Mouse (Mus musculus) megakaryocyte, embryonic 14.5 days (primary cell): Measurements from ENCODE around the gene Fcgrt. TPM values are rescaled to one million over a fixed set of nuclear protein-coding genes. Genes with fewer than 3 reads are reported as not detected.
"Not testable (repeated sequence)": the region's sequence is repeated elsewhere in the genome, so short reads cannot be mapped to it uniquely, and the experiment has no call there.

Source experiments
- H3K27me3 ChIP-seq: replicated peaks from 2 replicates; pipeline ENCODE3; 2012; ENCODE audit warnings: inconsistent platforms
- H3K36me3 ChIP-seq: replicated peaks from 2 replicates; pipeline ENCODE3; 2012; ENCODE audit warnings: low read length, inconsistent platforms, mixed read lengths
- H3K4me1 ChIP-seq: 2 replicates; pipeline ENCODE4 v1.6.1; 2012; ENCODE audit warnings: inconsistent platforms
- H3K4me3 ChIP-seq: replicated peaks from 2 replicates; pipeline ENCODE3; 2012; ENCODE audit warnings: moderate library complexity, mild to moderate bottlenecking, inconsistent platforms
- H3K9me3 ChIP-seq: 2 replicates; pipeline ENCODE4 v1.6.1; 2012; ENCODE audit warnings: inconsistent platforms
- FLI1 ChIP-seq: IDR thresholded peaks from 2 replicates; pipeline ENCODE4 v1.6.1; 2012; ENCODE audit warnings: low read length, inconsistent platforms, mixed read lengths
- GATA1 ChIP-seq: IDR thresholded peaks from 3 replicates; pipeline ENCODE4 v1.6.1; 2012; ENCODE audit warnings: mixed read lengths, low read length, inconsistent platforms, borderline replicate concordance
- polyA plus RNA-seq: library from polyadenylated mRNA; stranded (reverse); fragments of >175 nt; gene quantifications from 2 replicates; pipeline ENCODE4 v1.2.3, GENCODE M21; 2012; ENCODE audit warnings: low replicate concordance; ENCODE audit not compliant: insufficient read depth

The Fcgrt gene
- polyA plus RNA-seq, 1 experiment: 70.0 TPM

DNA sequence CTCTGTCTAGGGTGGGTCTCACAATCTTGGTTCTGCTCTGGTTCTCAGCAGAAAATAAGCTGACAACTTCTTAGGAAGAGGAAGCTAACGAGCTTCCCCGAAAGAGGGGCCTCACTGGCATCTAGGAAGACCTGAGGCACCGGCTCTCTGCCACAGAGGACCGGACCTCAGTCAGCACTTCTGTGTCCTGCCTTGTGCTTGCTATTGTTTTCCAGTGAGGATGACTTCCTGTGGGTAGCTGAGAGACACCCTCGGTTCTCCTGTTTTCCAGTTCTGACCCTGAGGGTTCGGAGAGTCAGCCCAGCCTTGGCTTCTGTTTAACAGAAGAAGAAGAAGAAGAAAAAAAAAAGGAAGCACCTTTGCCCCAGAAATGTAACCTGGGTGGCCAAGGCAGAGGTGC, 6.2 kb downstream of the Fcgrt start:
- Histone ChIP-seq H3K4me1 (peaks cover 53% of the 10 kb centered on the region), H3K9me3 (no peaks in the 10 kb centered on the region), H3K4me3 (peak overlapping the region; percentile 54), H3K36me3 (no peaks in the 10 kb centered on the region), H3K27me3 (peaks cover 45% of the 10 kb centered on the region)
- TF ChIP-seq GATA1 (no peak), FLI1 (no peak)

DNA sequence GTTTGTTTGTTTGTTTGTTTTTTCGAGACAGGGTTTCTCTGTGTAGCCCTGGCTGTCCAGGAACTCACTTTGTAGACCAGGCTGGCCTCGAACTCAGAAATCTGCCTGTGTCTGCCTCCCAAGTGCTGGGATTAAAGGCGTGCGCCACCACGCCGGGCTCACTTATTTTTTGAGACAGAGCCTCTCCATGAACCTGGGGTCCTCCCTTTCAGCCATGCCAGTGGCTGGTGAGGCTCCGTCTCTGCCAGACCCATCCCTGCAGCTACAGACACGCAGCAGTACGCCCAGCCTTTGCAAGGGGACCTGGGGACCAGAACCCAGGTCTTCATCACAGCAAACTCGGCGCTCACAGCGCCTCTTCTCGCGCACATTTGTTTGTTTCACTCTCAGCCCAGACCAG, 7.7 kb downstream of the Fcgrt start:
- peaks cover 64% of the 10 kb centered on the region for H3K4me1 ChIP-seq
- peaks cover 46% of the 10 kb centered on the region for H3K27me3 ChIP-seq
- not testable (repeated sequence) for H3K36me3 ChIP-seq, H3K4me3 ChIP-seq, H3K9me3 ChIP-seq

- Histone ChIP-seq H3K36me3 (no peaks in the 10 kb centered on the region), H3K4me1 (peaks cover 70% of the 10 kb centered on the region), H3K9me3 (no peaks in the 10 kb centered on the region), H3K27me3 (peaks cover 48% of the 10 kb centered on the region), H3K4me3 (no peak overlapping the region)
- TF ChIP-seq FLI1 (no peak), GATA1 (no peak)
Observed at GRCm38 (mm10) chr7:45095367-45095766, 8.3 kb downstream of the Fcgrt start.

DNA sequence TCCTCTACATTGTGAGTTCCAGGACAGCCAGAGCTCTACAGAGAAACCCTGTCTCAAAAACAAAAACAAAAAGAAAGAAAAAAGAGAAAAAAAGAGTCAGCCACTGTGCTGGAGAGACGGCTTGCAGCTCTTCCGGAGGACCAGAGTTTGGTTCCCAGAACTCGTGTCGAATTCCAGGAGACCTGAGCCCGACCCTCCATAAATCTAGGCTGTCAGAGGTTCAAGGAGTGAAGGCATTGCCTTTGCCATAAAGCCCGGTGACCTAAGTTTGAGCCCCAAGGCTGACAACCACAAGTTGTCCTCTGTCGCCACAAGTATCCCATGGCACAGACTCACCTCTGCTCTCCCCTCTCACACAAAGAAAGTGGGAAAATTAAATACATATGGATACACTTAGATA, 9.5 kb downstream of the Fcgrt start:
- peaks cover 44% of the 10 kb centered on the region for H3K27me3 ChIP-seq
- no peaks in the 10 kb centered on the region for H3K36me3 ChIP-seq
- H3K4me3 ChIP-seq: no peak overlapping the region
- no peaks in the 10 kb centered on the region for H3K9me3 ChIP-seq
- TF ChIP-seq GATA1: no peak
- no peak for TF ChIP-seq FLI1
- peaks cover 73% of the 10 kb centered on the region for H3K4me1 ChIP-seq

DNA sequence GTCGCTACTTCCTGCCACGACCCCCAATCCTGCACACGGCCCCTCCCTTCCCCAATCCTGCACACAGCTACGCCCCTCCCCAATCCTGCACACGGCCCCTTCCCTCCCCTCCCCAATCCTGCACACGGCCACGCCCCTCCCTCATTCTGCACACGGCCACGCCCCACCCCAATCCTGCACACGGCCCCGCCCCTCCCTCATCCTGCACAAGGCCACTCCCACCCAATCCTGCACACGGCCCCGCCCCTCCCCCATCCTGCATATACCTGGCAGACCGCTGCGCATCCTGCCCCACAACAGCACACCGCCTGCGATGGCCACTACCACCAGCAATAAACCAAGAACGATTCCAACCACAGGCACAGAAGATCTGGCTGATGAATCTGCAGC, 10.1 kb downstream of the Fcgrt start:
- peaks cover 67% of the 10 kb centered on the region for H3K4me1 ChIP-seq
- H3K9me3 ChIP-seq: no peaks in the 10 kb centered on the region
- H3K27me3 ChIP-seq: peaks cover 45% of the 10 kb centered on the region
- H3K36me3 ChIP-seq: no peaks in the 10 kb centered on the region
- TF ChIP-seq GATA1 (no peak), FLI1 (no peak)
- H3K4me3 ChIP-seq: no peak overlapping the region

- TF ChIP-seq FLI1 (no peak), GATA1 (no peak)
- Histone ChIP-seq H3K4me3 (no peak overlapping the region), H3K36me3 (no peaks in the 10 kb centered on the region), H3K4me1 (peaks cover 62% of the 10 kb centered on the region), H3K27me3 (peaks cover 50% of the 10 kb centered on the region), H3K9me3 (no peaks in the 10 kb centered on the region)
Observed at GRCm38 (mm10) chr7:45092828-45093515, 10.7 kb downstream of the Fcgrt start.

DNA sequence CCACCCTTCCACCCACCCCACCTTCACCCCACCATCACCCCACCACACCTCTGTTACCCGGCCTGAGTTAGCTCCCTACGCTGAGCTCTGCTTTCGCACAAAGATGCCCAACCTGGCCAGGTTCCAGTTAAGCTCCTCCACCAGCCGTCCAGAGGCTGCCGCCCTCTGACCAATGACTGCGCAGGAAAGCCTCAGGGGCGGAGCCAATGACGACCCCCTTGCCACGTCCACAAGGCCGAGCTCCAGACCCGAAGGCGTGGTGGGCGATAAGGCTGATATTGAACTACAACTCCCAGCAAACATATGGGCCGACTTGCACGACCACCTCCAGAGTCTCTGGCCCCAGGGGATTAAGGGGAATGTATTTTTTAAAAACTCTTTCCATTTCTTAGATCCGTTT, 11.6 kb downstream of the Fcgrt start, which contains the start of gene Rcn3:
TSS of gene Rcn3 (minus strand) at position 174 of the 400 bp plus-strand sequence.
- TF ChIP-seq FLI1: no peak
- TF ChIP-seq GATA1: no peak
- H3K4me1 ChIP-seq: peaks cover 60% of the 10 kb centered on the region
- H3K36me3 ChIP-seq: no peaks in the 10 kb centered on the region
- H3K9me3 ChIP-seq: no peaks in the 10 kb centered on the region
- peaks cover 58% of the 10 kb centered on the region for H3K27me3 ChIP-seq
- H3K4me3 ChIP-seq: peak within 1 kb of the TSS; percentile 56

DNA sequence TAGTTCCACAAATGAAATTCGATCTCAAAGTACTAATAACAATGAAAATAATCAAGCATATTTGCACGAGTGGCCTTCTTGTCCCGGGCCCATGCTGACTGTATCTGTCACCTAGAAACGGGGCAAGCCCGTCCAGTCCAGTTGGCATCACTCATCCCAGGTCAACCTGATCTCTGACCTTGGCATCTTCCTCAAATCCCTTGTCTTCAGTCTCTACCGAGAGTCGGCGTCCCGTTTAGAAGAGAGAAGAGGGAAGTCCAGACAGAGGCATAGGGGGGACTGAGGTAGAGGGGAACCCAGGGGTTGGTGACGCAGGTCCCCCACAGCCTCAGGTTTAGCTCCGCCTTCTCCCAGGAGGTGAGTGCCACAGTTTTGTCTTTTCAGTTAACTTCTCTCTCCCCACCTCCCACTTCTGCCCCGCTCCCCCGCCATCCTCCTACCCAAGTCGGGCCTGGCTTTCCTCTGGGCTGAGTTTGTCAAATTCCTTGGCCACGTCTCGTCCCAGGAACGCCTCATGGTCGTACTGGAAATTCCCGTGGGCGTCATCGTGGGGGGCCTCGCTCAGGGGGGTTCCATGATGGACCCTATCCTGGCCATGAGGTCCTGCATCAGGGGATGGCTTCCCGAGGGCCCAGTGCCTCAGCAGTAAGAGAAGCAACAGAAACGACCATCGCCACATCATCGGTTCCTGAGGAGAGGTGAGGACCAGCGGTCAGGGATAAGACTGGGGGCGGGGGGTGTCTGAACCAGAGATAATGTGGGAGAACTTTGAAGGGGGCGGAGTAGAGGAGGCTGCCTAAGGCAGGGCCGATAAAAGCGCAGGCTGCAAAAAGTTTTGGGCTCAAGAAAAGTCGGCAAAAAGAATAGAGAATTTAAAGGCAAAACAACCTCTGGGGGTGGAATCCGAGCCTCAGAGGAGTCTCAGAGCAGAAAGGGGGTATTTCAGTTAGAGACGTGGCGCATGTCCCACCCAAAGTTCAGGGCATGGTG, 12.4 kb downstream of the Fcgrt start:
- peaks cover 3% of the 10 kb centered on the region for H3K36me3 ChIP-seq
- H3K4me1 ChIP-seq: peaks cover 65% of the 10 kb centered on the region
- no peak overlapping the region for H3K4me3 ChIP-seq
- TF ChIP-seq FLI1 (no peak), GATA1 (no peak)
- peaks cover 4% of the 10 kb centered on the region; the same call in 1 of the 2 replicates for H3K9me3 ChIP-seq
- H3K27me3 ChIP-seq: peaks cover 60% of the 10 kb centered on the region

- peaks cover 68% of the 10 kb centered on the region for H3K4me1 ChIP-seq
- peaks cover 9% of the 10 kb centered on the region for H3K36me3 ChIP-seq
- peaks cover 9% of the 10 kb centered on the region for H3K9me3 ChIP-seq
- no peak overlapping the region for H3K4me3 ChIP-seq
- no peak for TF ChIP-seq GATA1
- no peak for TF ChIP-seq FLI1
- H3K27me3 ChIP-seq: peaks cover 60% of the 10 kb centered on the region
Observed at GRCm38 (mm10) chr7:45090251-45090977, 13.2 kb downstream of the Fcgrt start.
